Mouse (Mus musculus): ENCODE results near the gene Actn2. TPM values are rescaled to one million over a fixed set of nuclear protein-coding genes. Genes with fewer than 3 reads are reported as not detected.

Gene Actn2
- polyA plus RNA-seq, 1 experiment from 2014 or later, result 158 TPM

DNA sequence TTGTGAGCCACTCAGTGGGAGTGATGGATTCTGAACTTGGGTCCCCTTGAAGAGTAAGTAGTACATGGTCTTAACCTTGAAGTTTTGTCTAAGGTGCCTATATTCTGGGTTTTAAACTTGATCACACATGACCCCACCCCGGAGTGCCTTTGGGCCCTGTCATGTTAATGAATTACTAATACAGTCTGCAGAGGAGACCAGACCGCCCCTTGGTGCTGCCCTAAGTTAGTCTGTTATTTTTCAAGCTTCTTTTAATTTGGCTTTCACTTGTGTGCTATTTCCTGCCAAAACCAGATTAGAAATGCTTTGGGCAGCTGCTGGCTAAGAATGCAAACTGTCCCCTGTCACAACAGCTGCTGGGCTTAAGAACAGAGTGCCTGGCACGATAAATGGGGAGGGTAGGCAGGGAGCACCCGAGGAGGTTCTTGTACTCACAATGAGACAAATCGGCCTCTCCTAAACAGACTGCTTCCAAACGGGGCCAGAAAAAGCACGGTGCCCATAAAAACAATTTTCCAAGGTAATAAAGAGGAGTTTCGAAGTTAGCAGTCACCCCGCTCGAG, 28.5 kb downstream of the Actn2 start:
- Histone ChIP-seq H3K4me1 (peaks cover 7% of the 10 kb centered on the region), H3K9ac (no peak overlapping the region), H3K27me3 (no peaks in the 10 kb centered on the region), H3K27ac (no peak overlapping the region), H3K4me2 (no peak overlapping the region), H3K4me3 (no peak overlapping the region), H3K36me3 (no peaks in the 10 kb centered on the region), H3K9me3 (no peaks in the 10 kb centered on the region)
- WGBS, result 46% methylated on average over 10 of the region's 10 CpGs
- ATAC-seq (ENCODE audit: insufficient number of reproducible peaks, low FRiP score, low TSS enrichment, low read depth), result peak; percentile 42; the same call in 1 of the 2 replicates

DNA sequence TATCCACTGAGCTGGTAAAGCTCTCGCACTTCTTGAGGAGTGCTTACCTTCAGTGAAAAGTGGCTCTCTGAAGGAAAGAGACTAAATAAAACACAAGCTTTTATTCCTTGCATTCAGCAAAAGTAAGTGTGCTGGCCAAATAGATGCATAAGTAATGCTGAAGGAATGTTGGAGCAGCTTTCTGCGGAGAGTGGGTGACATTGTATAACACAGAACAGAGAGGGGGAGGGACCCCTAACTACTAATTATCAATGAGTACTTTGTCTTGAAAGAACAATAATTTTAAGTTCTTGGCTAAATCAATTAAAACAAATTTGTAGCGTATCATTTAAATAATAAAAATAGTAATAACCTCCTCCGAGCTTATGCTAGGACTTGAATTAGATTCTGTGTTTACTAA, 29.2 kb downstream of the Actn2 start:
- Histone ChIP-seq H3K27ac (no peak overlapping the region), H3K4me1 (peaks cover 7% of the 10 kb centered on the region), H3K9ac (no peak overlapping the region), H3K4me3 (no peak overlapping the region), H3K4me2 (no peak overlapping the region), H3K9me3 (no peaks in the 10 kb centered on the region), H3K36me3 (no peaks in the 10 kb centered on the region), H3K27me3 (no peaks in the 10 kb centered on the region)
- 57% methylated on average over 4 of the region's 4 CpGs for WGBS
- ATAC-seq (ENCODE audit: insufficient number of reproducible peaks, low FRiP score, low TSS enrichment, low read depth), result no peak

DNA sequence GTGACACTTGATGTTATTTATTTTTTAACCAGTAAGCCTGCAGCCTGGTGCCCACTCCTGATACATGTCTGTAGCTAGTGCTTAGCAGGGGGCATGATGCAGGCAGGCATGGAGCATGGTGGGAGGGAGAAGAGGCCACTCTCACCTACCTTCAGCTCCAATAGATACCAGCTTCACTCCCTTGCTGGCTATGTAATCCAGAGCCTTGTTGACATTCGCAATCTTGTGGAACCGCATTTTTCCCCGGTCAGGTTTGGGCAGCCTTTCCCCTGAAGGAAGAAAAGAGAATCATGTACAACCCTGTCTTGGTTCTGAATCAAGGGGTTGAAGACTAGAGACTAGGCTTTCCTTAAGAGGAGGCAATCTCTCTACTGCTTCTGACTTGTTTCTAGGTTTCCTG, 31.1 kb downstream of the Actn2 start:
- Histone ChIP-seq H3K9ac (no peak overlapping the region), H3K9me3 (no peaks in the 10 kb centered on the region), H3K27me3 (no peaks in the 10 kb centered on the region), H3K4me1 (peaks cover 7% of the 10 kb centered on the region), H3K4me2 (no peak overlapping the region), H3K27ac (no peak overlapping the region), H3K36me3 (no peaks in the 10 kb centered on the region), H3K4me3 (no peak overlapping the region)
- 71% methylated on average over 3 of the region's 3 CpGs for WGBS
- no peak for ATAC-seq (ENCODE audit: insufficient number of reproducible peaks, low FRiP score, low TSS enrichment, low read depth)

DNA sequence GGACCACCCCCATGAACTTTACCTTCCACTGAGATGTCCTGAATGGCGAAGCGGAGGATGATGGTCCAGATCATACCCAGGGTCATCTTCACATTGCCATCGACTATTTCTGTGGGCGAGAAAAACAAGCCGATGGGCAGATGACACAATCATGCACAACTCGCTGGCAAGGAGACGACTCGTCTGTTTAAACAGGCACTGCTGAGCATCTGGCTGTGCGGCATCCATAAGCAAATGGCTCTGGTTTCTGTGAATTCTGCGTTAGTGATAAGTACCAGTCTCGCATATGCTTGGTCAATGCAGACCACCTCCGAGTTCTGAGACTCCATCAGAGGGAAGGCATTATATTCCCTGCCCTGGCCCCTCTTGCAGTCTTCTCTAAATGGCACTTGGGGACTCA, 31.7 kb downstream of the Actn2 start:
- H3K4me1 ChIP-seq, result peaks cover 7% of the 10 kb centered on the region
- no peak for ATAC-seq (ENCODE audit: insufficient number of reproducible peaks, low FRiP score, low TSS enrichment, low read depth)

DNA sequence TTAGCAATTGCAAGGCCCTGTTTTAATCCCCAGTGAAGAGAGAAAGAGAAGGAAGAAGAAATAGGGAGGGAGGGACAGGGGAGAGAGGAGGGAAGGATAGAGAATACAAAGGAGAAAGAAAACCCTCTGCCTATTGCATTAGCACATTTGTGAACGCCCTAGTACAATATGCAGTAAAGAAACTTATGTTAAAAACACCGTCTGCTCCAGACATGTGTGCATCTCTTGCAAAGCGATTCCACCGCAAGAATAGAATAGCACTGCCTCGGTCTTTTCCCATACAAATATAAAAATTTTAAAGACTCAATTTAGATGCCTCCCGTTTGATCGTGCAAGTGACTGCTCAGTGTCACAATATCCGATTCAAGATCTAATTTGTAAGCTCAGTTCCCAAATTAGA, 32.1 kb downstream of the Actn2 start:
- no peaks in the 10 kb centered on the region for H3K27me3 ChIP-seq
- H3K4me3 ChIP-seq, result no peak overlapping the region
- H3K36me3 ChIP-seq, result no peaks in the 10 kb centered on the region
- no peak overlapping the region for H3K9ac ChIP-seq
- ATAC-seq (ENCODE audit: insufficient number of reproducible peaks, low FRiP score, low TSS enrichment, low read depth), result no peak
- no peak overlapping the region for H3K27ac ChIP-seq
- H3K9me3 ChIP-seq, result no peaks in the 10 kb centered on the region
- WGBS, result 74% methylated on average over 8 of the region's 8 CpGs
- H3K4me2 ChIP-seq, result no peak overlapping the region
- peaks cover 7% of the 10 kb centered on the region for H3K4me1 ChIP-seq

More for the DNA sequence above, 31.7 kb downstream of the Actn2 start:
- Histone ChIP-seq H3K9ac (no peak overlapping the region), H3K4me3 (no peak overlapping the region), H3K36me3 (no peaks in the 10 kb centered on the region), H3K27me3 (no peaks in the 10 kb centered on the region), H3K27ac (no peak overlapping the region), H3K9me3 (no peaks in the 10 kb centered on the region), H3K4me2 (no peak overlapping the region)
- 80% methylated on average over 12 of the region's 12 CpGs for WGBS

DNA sequence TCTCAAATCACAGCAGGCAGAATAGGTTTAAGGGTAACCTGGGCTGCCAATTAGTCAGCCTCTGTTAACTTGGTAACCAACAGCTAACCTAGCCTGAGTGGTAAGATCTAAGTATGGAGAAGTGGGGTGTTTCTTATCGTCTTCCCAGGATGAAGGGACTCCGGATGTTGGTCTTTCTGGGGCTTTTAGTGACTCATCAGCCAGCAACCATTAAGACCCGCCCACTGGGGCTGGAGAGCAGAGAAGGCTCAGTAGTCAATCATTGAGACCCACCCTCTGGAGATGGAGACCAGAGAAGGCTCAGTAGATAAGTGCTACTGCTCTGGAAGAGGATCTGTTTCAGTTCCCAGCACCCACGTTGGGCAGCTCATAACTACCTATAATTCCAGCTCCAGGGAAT, 33.3 kb downstream of the Actn2 start:
- no peak overlapping the region for H3K9ac ChIP-seq
- H3K9me3 ChIP-seq, result no peaks in the 10 kb centered on the region
- no peak overlapping the region for H3K4me2 ChIP-seq
- ATAC-seq (ENCODE audit: insufficient number of reproducible peaks, low FRiP score, low TSS enrichment, low read depth), result no peak
- H3K4me1 ChIP-seq, result peaks cover 7% of the 10 kb centered on the region
- H3K36me3 ChIP-seq, result no peaks in the 10 kb centered on the region
- 57% methylated on average over 4 of the region's 4 CpGs for WGBS
- no peaks in the 10 kb centered on the region for H3K27me3 ChIP-seq
- H3K27ac ChIP-seq, result no peak overlapping the region
- no peak overlapping the region for H3K4me3 ChIP-seq

DNA sequence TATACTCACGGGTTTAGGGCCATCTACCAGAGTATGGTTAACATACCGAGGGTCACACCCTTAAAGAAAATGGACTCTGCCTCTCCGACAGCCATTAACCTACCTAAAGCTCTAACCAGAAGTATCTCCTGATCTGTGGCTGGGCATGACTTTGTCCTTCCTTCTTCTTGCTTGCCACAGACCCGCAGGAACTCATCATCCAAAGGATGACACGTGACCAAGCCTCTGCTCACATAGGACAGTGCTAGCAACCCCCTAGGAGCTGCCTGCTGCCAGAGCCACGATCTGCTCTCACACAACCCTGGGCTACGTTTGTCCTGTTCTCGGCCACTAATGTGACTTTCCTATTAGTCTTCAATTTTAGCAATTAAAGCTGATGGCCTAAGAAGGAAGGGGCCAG, 35.0 kb downstream of the Actn2 start:
- Histone ChIP-seq H3K4me3 (no peak overlapping the region), H3K4me2 (no peak overlapping the region), H3K9me3 (no peaks in the 10 kb centered on the region), H3K27me3 (no peaks in the 10 kb centered on the region), H3K36me3 (no peaks in the 10 kb centered on the region), H3K9ac (no peak overlapping the region), H3K4me1 (peaks cover 3% of the 10 kb centered on the region; the same call in 1 of the 2 replicates), H3K27ac (no peak overlapping the region)
- WGBS, result 78% methylated on average over 8 of the region's 8 CpGs
- no peak for ATAC-seq (ENCODE audit: insufficient number of reproducible peaks, low FRiP score, low TSS enrichment, low read depth)

DNA sequence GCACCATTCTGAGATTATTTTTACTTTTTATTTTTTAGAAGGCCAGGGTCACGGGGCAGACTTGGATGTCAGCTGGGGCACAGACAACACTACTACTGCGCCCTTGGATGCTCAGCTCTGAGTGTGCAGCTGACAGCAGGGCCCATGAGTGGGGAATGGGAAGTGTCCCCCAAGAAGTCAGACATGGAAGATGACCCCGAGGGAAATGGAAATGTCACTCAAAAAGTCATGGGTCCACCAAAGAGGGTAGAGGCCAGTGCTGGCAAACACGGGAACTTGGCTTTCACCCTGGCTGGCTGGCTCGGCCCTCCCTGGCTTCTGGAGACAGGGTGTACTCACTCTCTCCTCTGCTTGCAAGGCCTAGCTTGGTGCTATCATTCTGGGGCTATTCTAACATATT, 35.6 kb downstream of the Actn2 start:
- Histone ChIP-seq H3K4me3 (no peak overlapping the region), H3K4me1 (peaks cover 3% of the 10 kb centered on the region; the same call in 1 of the 2 replicates), H3K9me3 (no peaks in the 10 kb centered on the region), H3K36me3 (no peaks in the 10 kb centered on the region), H3K27ac (no peak overlapping the region), H3K9ac (no peak overlapping the region), H3K4me2 (no peak overlapping the region), H3K27me3 (no peaks in the 10 kb centered on the region)
- WGBS, result 87% methylated on average over 5 of the region's 5 CpGs
- no peak for ATAC-seq (ENCODE audit: insufficient number of reproducible peaks, low FRiP score, low TSS enrichment, low read depth)

DNA sequence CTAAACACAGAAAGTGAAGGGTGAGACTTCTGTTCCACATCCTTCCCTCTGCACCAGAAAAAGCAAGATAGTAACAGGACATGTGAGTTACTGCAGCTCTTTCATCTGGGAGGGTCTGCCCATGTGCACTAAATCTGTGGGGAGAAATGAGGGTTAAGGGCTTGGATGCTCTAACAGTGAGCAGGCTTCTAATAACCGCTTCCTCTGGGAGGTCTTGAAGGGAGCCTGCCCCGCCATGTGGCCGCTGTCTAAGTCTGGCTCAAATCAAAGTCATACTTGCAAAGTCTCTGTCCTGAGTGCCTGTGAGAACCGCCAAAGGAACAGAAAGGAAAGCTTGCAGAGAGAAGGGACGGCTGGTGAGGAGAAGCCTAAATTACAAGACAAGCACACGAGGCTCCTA, 42.8 kb downstream of the Actn2 start:
- H3K36me3 ChIP-seq, result no peaks in the 10 kb centered on the region
- no peak overlapping the region for H3K9ac ChIP-seq
- no peaks in the 10 kb centered on the region for H3K27me3 ChIP-seq
- no peak overlapping the region for H3K27ac ChIP-seq
- H3K4me3 ChIP-seq, result no peak overlapping the region
- no peak for ATAC-seq (ENCODE audit: insufficient number of reproducible peaks, low FRiP score, low TSS enrichment, low read depth)
- no peak overlapping the region for H3K4me2 ChIP-seq
- 0 out of 2 replicates have a peak, but pooled peaks cover 3% of the 10 kb centered on the region for H3K4me1 ChIP-seq
- H3K9me3 ChIP-seq, result no peaks in the 10 kb centered on the region
- 51% methylated on average over 6 of the region's 6 CpGs for WGBS

DNA sequence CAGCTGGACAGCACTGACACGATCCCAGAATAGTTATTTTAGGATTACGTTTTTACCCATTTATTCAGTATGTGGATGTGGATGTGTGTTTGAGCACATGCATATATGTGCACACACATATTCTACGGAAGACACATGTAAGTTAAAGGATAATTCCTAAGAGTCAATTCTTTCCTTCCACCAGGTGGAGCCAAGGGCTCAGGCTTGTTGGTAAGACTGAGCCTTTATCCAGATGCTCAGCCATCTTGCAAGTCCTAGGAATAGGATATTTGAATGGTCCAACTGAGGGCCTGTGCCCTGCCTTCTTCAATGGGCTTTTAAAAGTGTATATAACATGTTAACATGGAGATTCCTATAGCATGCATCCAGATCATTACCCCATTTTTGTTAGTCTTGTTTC, 43.9 kb downstream of the Actn2 start:
- Histone ChIP-seq H3K4me2 (no peak overlapping the region), H3K4me1 (0 out of 2 replicates have a peak, but pooled peaks cover 3% of the 10 kb centered on the region), H3K27ac (no peak overlapping the region), H3K9ac (no peak overlapping the region), H3K27me3 (no peaks in the 10 kb centered on the region), H3K4me3 (no peak overlapping the region), H3K36me3 (no peaks in the 10 kb centered on the region), H3K9me3 (no peaks in the 10 kb centered on the region)
- ATAC-seq (ENCODE audit: insufficient number of reproducible peaks, low FRiP score, low TSS enrichment, low read depth), result no peak
- WGBS, result 82% methylated on average over 3 of the region's 3 CpGs

DNA sequence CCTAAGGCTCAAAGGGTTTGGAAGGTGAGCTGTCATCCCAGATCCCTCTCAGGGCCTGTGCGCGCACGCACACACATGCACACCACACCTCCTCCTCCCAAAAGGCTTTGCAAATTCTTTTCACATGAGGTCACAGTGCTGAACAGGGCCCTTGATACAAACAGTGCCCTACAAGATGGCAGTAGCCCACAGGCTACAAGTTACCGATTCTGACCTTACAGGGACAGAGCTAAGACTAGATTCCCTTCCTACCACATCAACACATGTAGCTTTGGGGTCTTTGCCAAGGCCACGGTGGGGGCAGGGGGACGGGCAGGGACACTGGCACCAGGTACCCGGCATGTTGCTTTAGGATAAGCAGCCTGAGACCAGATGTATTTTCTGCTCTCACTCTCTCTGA, 46.8 kb downstream of the Actn2 start:
- Histone ChIP-seq H3K4me2 (no peak overlapping the region), H3K27me3 (no peaks in the 10 kb centered on the region), H3K36me3 (no peaks in the 10 kb centered on the region), H3K27ac (no peak overlapping the region), H3K9ac (no peak overlapping the region), H3K4me1 (0 out of 2 replicates have a peak, but pooled peaks cover 3% of the 10 kb centered on the region), H3K9me3 (no peaks in the 10 kb centered on the region), H3K4me3 (no peak overlapping the region)
- ATAC-seq (ENCODE audit: insufficient number of reproducible peaks, low FRiP score, low TSS enrichment, low read depth), result no peak; the same call in 1 of the 2 replicates
- WGBS, result 78% methylated on average over 7 of the region's 7 CpGs

DNA sequence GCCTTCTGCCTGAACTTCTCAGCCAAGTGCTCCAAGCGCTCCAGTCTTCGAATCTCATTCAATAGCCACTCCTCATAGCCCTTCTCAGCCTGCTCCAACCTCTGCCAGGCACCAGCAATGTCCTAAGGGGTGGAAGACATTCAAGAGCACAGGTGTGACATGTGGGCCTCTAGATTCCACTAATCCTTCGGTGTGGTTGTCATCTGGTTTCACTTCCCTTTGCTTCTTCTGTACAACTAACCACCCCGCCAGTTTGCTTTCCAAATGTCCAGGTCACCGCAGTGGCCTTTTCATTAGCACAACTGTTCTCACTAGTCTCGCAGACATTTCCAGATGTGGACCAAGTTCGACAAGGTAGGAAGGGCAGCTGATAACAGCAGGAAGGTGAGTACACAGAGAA, 49.9 kb downstream of the Actn2 start:
- Histone ChIP-seq H3K27ac (no peak overlapping the region), H3K4me3 (no peak overlapping the region), H3K9me3 (no peaks in the 10 kb centered on the region), H3K4me1 (0 out of 2 replicates have a peak, but pooled peaks cover 3% of the 10 kb centered on the region), H3K9ac (no peak overlapping the region), H3K36me3 (no peaks in the 10 kb centered on the region), H3K4me2 (no peak overlapping the region), H3K27me3 (no peaks in the 10 kb centered on the region)
- 70% methylated on average over 7 of the region's 7 CpGs for WGBS
- no peak for ATAC-seq (ENCODE audit: insufficient number of reproducible peaks, low FRiP score, low TSS enrichment, low read depth)

DNA sequence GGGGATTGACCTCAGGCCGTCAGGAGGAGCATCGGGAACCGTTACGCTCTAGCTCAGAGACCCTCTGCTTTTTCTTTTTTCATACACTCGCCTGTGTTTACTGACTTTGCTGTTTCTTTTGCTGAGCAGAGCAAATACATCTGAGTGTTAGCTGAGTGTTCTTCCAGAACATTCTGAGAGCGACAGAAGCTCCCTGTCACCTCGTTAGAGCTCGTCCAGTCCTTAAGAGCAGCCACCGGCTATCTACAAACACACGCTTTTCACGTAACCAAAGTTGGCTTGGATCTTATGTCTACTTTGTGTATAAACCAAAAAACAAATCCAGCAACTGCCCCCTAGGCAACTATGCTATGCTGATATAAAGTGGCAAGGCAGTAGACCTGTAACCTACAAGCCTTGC, 56.0 kb downstream of the Actn2 start:
- Histone ChIP-seq H3K36me3 (no peaks in the 10 kb centered on the region), H3K9me3 (no peaks in the 10 kb centered on the region), H3K4me3 (no peak overlapping the region), H3K4me2 (no peak overlapping the region), H3K9ac (no peak overlapping the region), H3K27ac (no peak overlapping the region), H3K27me3 (no peaks in the 10 kb centered on the region), H3K4me1 (no peaks in the 10 kb centered on the region)
- 86% methylated on average over 11 of the region's 11 CpGs for WGBS
- no peak for ATAC-seq (ENCODE audit: insufficient number of reproducible peaks, low FRiP score, low TSS enrichment, low read depth)

Data from limb, embryonic 15.5 days (tissue).